19 mouse cellular contexts compared by ENCODE assay signal in genomic region chr19:49423059-49423900, GRCm38 (mm10).
DNase-seq lines count a peak whose midpoint lies in the region; ATAC-seq and TF ChIP-seq lines count a peak whose summit lies in the region.
"Had no signal": no experiment of that assay in that cellular context is flagged by ENCODE, and none has a peak within 500 bp of the region (broad histone marks: within the 10 kb centered on the region; RNA-seq: fewer than 3 reads in every experiment).

No protein-coding gene starts in this region.

- TF ChIP-seq CTCF in forebrain, postnatal 0 days (IDR thresholded peaks at IDR 0.05; ENCODE audit: low read depth) = no peak

- H3K4me3 ChIP-seq in forebrain, embryonic 16.5 days (replicated peaks; ENCODE audit: low read length) = no peak overlapping the region
- no peak overlapping the region for H3K4me3 ChIP-seq in forebrain, postnatal 0 days (ENCODE audit: low read depth, low read length)
- H3K4me3 ChIP-seq in limb, embryonic 14.5 days (replicated peaks; ENCODE audit: low read length) = no peak overlapping the region
- H3K4me3 ChIP-seq: heart, embryonic 15.5 days; kidney, embryonic 15.5 days; myocyte had no signal

- H3K36me3 ChIP-seq in forebrain, embryonic 16.5 days (ENCODE audit: control insufficient read depth, insufficient read depth) = no peaks in the 10 kb centered on the region
- H3K36me3 ChIP-seq in forebrain, postnatal 0 days (ENCODE audit: insufficient read depth) = no peaks in the 10 kb centered on the region
- no peaks in the 10 kb centered on the region for H3K36me3 ChIP-seq in limb, embryonic 14.5 days (ENCODE audit: control insufficient read depth, insufficient read depth, low read length)
- H3K36me3 ChIP-seq: heart, embryonic 15.5 days; kidney, embryonic 15.5 days had no signal

- H3K9ac ChIP-seq in forebrain, embryonic 16.5 days (replicated peaks; ENCODE audit: low read depth, low read length) = no peak overlapping the region
- no peak overlapping the region for H3K9ac ChIP-seq in forebrain, postnatal 0 days
- no peak overlapping the region for H3K9ac ChIP-seq in limb, embryonic 14.5 days (ENCODE audit: low read depth, low read length, severe bottlenecking)
- H3K9ac ChIP-seq: heart, embryonic 15.5 days; kidney, embryonic 15.5 days; lung, embryonic 14.5 days had no signal

- no peak for TF ChIP-seq POLR2A in limb, embryonic 14.5 days (IDR thresholded peaks at IDR 0.05; ENCODE audit: borderline replicate concordance, extremely low read depth, insufficient read depth, insufficient read length)

- peak; percentile 71 for ATAC-seq in forebrain, embryonic 16.5 days
- ATAC-seq in forebrain, postnatal 0 days = no peak
- ATAC-seq in limb, embryonic 14.5 days (ENCODE audit: low FRiP score, low read depth) = peak; percentile 70
- ATAC-seq: activated CD4-positive, CD25-positive, alpha-beta regulatory T cell, adult 4 months; intestine, embryonic 16.5 days; Patski had no signal

- H3K27ac ChIP-seq in forebrain, embryonic 16.5 days (ENCODE audit: low read length) = no peak overlapping the region
- H3K27ac ChIP-seq in forebrain, postnatal 0 days (ENCODE audit: low read depth, low read length) = no peak overlapping the region
- peak overlapping the region; percentile 33 for H3K27ac ChIP-seq in limb, embryonic 14.5 days (replicated peaks; ENCODE audit: low read depth, low read length)
- H3K27ac ChIP-seq: heart, embryonic 15.5 days; kidney, embryonic 15.5 days had no signal

- WGBS in forebrain, embryonic 16.5 days = 36% methylated on average over 7 of the region's 7 CpGs
- 36% methylated on average over 7 of the region's 7 CpGs for WGBS in forebrain, postnatal 0 days
- 43% methylated on average over 7 of the region's 7 CpGs for WGBS in limb, embryonic 14.5 days

- no peak for DNase-seq in forebrain, postnatal 0 days
- DNase-seq in layer of hippocampus, adult 9-11 months = peak; percentile 4
- DNase-seq in layer of hippocampus, adult 9-10 months (ENCODE audit: low spot score) = no peak
- peak; percentile 10 for DNase-seq in brain, adult 2 months (ENCODE audit: low read depth, low spot score)
- DNase-seq in limb, embryonic 14.5 days (ENCODE audit: low spot score) = peak; percentile 37
- no peak for DNase-seq in left cerebral cortex, postnatal 14 days (ENCODE audit: low spot score in 2 of 2)
- DNase-seq: adrenal gland, postnatal 25 days; cerebellum, adult 9-10 months; layer of hippocampus, postnatal 36 days; lung, embryonic 14.5 days; midbrain, embryonic 14.5 days; thymus, adult 18-20 months had no signal

- 0 out of 2 replicates have a peak, but pooled peaks cover 5% of the 10 kb centered on the region for H3K9me3 ChIP-seq in forebrain, embryonic 16.5 days (ENCODE audit: control insufficient read depth, low read length)
- no peaks in the 10 kb centered on the region for H3K9me3 ChIP-seq in forebrain, postnatal 0 days (ENCODE audit: low read length)
- H3K9me3 ChIP-seq in limb, embryonic 14.5 days (ENCODE audit: control insufficient read depth, low read length) = 0 out of 2 replicates have a peak, but pooled peaks cover 6% of the 10 kb centered on the region
- H3K9me3 ChIP-seq: heart, embryonic 15.5 days had no signal

- no peaks in the 10 kb centered on the region for H3K27me3 ChIP-seq in forebrain, embryonic 16.5 days (replicated peaks; ENCODE audit: control insufficient read depth, insufficient read depth, low read length)
- no peaks in the 10 kb centered on the region for H3K27me3 ChIP-seq in forebrain, postnatal 0 days (ENCODE audit: insufficient read depth, low read length)
- H3K27me3 ChIP-seq in limb, embryonic 14.5 days (ENCODE audit: control insufficient read depth, insufficient read depth, low read length) = no peaks in the 10 kb centered on the region
- H3K27me3 ChIP-seq: heart, embryonic 15.5 days; kidney, embryonic 15.5 days had no signal

- intact Hi-C loops in left cerebral cortex, postnatal 14 days (cut with DNase I) = no loop called here

- H3K4me2 ChIP-seq in forebrain, embryonic 16.5 days (ENCODE audit: low read length) = no peak overlapping the region
- H3K4me2 ChIP-seq in forebrain, postnatal 0 days (ENCODE audit: low read depth) = no peak overlapping the region
- no peak overlapping the region for H3K4me2 ChIP-seq in limb, embryonic 14.5 days (replicated peaks; ENCODE audit: low read depth, low read length, severe bottlenecking)
- H3K4me2 ChIP-seq: heart, embryonic 15.5 days; kidney, embryonic 15.5 days; lung, embryonic 14.5 days had no signal

- peaks cover 5% of the 10 kb centered on the region; the same call in 1 of the 2 replicates for H3K4me1 ChIP-seq in forebrain, embryonic 16.5 days (replicated peaks; ENCODE audit: control insufficient read depth, insufficient read depth, low read length)
- H3K4me1 ChIP-seq in forebrain, postnatal 0 days (ENCODE audit: insufficient read depth) = no peaks in the 10 kb centered on the region
- H3K4me1 ChIP-seq in limb, embryonic 14.5 days (ENCODE audit: control insufficient read depth, insufficient read depth, low read length) = peaks cover 5% of the 10 kb centered on the region; the same call in 1 of the 2 replicates
- H3K4me1 ChIP-seq: heart, embryonic 15.5 days; kidney, embryonic 15.5 days had no signal

Comparison
In these comparisons a context has a peak if more than half of its experiments do, and no peak if none do; other contexts are left out.
1. DNase-seq: peak in layer of hippocampus, adult 9-11 months (single experiment), brain, adult 2 months (single experiment) and limb, embryonic 14.5 days (single experiment); none in forebrain, postnatal 0 days (single experiment), layer of hippocampus, adult 9-10 months (single experiment) and left cerebral cortex, postnatal 14 days (0 of 2).